28 mouse cellular contexts compared by ENCODE assay signal in the genomic region with DNA sequence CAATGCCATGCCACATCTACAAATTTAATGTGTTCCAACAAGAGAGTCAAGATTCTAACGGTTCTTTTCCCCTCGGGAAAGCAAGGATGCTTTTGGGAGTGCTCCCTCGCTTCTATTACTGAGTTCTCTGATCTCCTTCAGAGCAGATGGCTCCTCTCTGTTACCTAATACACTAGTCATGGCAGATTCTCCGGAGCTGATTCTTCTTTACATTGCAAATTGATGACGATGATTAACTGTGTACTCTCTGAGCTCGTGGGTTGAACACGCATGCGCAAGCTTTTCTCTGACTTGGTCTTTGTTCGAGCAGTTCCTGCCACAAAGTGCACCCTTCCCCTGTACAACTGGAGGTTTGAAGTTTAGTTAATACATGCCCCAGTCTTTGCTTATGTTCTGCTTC.
DNase-seq lines count a peak whose midpoint lies in the region; ATAC-seq and TF ChIP-seq lines count a peak whose summit lies in the region.
"Had no signal": no experiment of that assay in that cellular context is flagged by ENCODE, and none has a peak within 500 bp of the region (broad histone marks: within the 10 kb centered on the region; RNA-seq: fewer than 3 reads in every experiment).

No protein-coding gene starts in this region.

- H3K4me2 ChIP-seq in forebrain, embryonic 14.5 days (ENCODE audit: low read length) = no peak overlapping the region
- H3K4me2 ChIP-seq in hindbrain, embryonic 14.5 days (replicated peaks) = no peak overlapping the region
- H3K4me2 ChIP-seq in midbrain, postnatal 0 days (ENCODE audit: low read depth, low read length, poor library complexity, severe bottlenecking) = no peak overlapping the region
- no peak overlapping the region for H3K4me2 ChIP-seq in midbrain, embryonic 11.5 days
- H3K4me2 ChIP-seq: embryonic facial prominence, embryonic 13.5 days; heart, embryonic 13.5 days; liver, embryonic 13.5 days; neural tube, embryonic 13.5 days had no signal

- H3K9ac ChIP-seq in forebrain, embryonic 14.5 days (ENCODE audit: low read length) = no peak overlapping the region
- H3K9ac ChIP-seq in hindbrain, embryonic 14.5 days = no peak overlapping the region
- H3K9ac ChIP-seq in midbrain, postnatal 0 days (replicated peaks; ENCODE audit: low read length, poor library complexity, severe bottlenecking) = no peak overlapping the region
- H3K9ac ChIP-seq in midbrain, embryonic 11.5 days (ENCODE audit: low read length) = no peak overlapping the region
- H3K9ac ChIP-seq: embryonic facial prominence, embryonic 13.5 days; heart, embryonic 13.5 days; liver, embryonic 13.5 days; neural tube, embryonic 13.5 days had no signal

- no peaks in the 10 kb centered on the region for H3K4me1 ChIP-seq in forebrain, embryonic 14.5 days (ENCODE audit: control insufficient read depth, insufficient read depth, low read length)
- H3K4me1 ChIP-seq in forebrain, embryonic 10.5 days = 0 out of 2 replicates have a peak, but pooled peaks cover 7% of the 10 kb centered on the region
- H3K4me1 ChIP-seq in hindbrain, embryonic 14.5 days (replicated peaks; ENCODE audit: control insufficient read depth, insufficient read depth, low read length) = no peaks in the 10 kb centered on the region; the same call in 1 of the 2 replicates
- no peaks in the 10 kb centered on the region; the same call in 1 of the 2 replicates for H3K4me1 ChIP-seq in hindbrain, embryonic 10.5 days (replicated peaks)
- H3K4me1 ChIP-seq in midbrain, postnatal 0 days (ENCODE audit: insufficient read depth, low read length) = no peaks in the 10 kb centered on the region
- H3K4me1 ChIP-seq in midbrain, embryonic 11.5 days (ENCODE audit: control insufficient read depth, insufficient read depth, low read length) = no peaks in the 10 kb centered on the region
- H3K4me1 ChIP-seq: embryonic facial prominence, embryonic 13.5 days; heart, embryonic 13.5 days; liver, embryonic 13.5 days; megakaryocyte, embryonic 14.5 days; neural tube, embryonic 13.5 days had no signal

- WGBS in forebrain, embryonic 14.5 days = 79% methylated on average over 9 of the region's 9 CpGs
- WGBS in forebrain, embryonic 10.5 days = 87% methylated on average over 9 of the region's 9 CpGs
- WGBS in hindbrain, embryonic 14.5 days = 50% methylated on average over 9 of the region's 9 CpGs
- 82% methylated on average over 9 of the region's 9 CpGs for WGBS in hindbrain, embryonic 10.5 days
- 66% methylated on average over 9 of the region's 9 CpGs for WGBS in midbrain, postnatal 0 days
- WGBS in midbrain, embryonic 11.5 days = 82% methylated on average over 9 of the region's 9 CpGs

- DNase-seq in forebrain, embryonic 14.5 days (ENCODE audit: low spot score) = peak; percentile 35
- no peak for DNase-seq in forebrain, embryonic 10.5 days (ENCODE audit: extremely low spot score, low spot score)
- DNase-seq in hindbrain, embryonic 14.5 days (ENCODE audit: low spot score) = peak; percentile 25
- no peak for DNase-seq in hindbrain, embryonic 10.5 days (ENCODE audit: low spot score)
- DNase-seq in midbrain, postnatal 0 days (ENCODE audit: low spot score) = peak; percentile 9
- DNase-seq in midbrain, embryonic 11.5 days (ENCODE audit: low spot score, missing footprints) = no peak
- no peak for DNase-seq in yolk sac, embryonic 10.5 days (ENCODE audit: low spot score)
- no peak for DNase-seq in cerebellum, adult 9-11 months
- DNase-seq: adrenal gland, adult 2 months; cerebellum, adult 11 months; cerebellum, adult 9-10 months; gastrocnemius, postnatal 10 days; heart, postnatal 10 days; kidney, adult 9 months; kidney, postnatal 10 days; liver, embryonic 13.5 days; lung, adult 18-20 months; lung, postnatal 4 days; thymus, postnatal 4 days had no signal

- no peaks in the 10 kb centered on the region for H3K27me3 ChIP-seq in forebrain, embryonic 14.5 days (replicated peaks; ENCODE audit: control insufficient read depth, insufficient read depth, low read length)
- H3K27me3 ChIP-seq in forebrain, embryonic 10.5 days (ENCODE audit: poor library complexity, severe bottlenecking) = peaks cover 24% of the 10 kb centered on the region
- no peaks in the 10 kb centered on the region for H3K27me3 ChIP-seq in hindbrain, embryonic 14.5 days (ENCODE audit: control insufficient read depth, insufficient read depth, low read length)
- 0 out of 2 replicates have a peak, but pooled peaks cover 2% of the 10 kb centered on the region for H3K27me3 ChIP-seq in hindbrain, embryonic 10.5 days (ENCODE audit: insufficient read depth, poor library complexity, severe bottlenecking)
- no peaks in the 10 kb centered on the region for H3K27me3 ChIP-seq in midbrain, postnatal 0 days (ENCODE audit: insufficient read depth, low read length)
- no peaks in the 10 kb centered on the region for H3K27me3 ChIP-seq in midbrain, embryonic 11.5 days (ENCODE audit: control insufficient read depth, insufficient read depth, low read length)
- H3K27me3 ChIP-seq: CH12.LX; embryonic facial prominence, embryonic 13.5 days; heart, embryonic 13.5 days; liver, embryonic 13.5 days; megakaryocyte, embryonic 14.5 days; neural tube, embryonic 13.5 days had no signal

- ATAC-seq in forebrain, embryonic 14.5 days = no peak
- ATAC-seq in hindbrain, embryonic 14.5 days (ENCODE audit: low FRiP score) = no peak
- no peak for ATAC-seq in midbrain, postnatal 0 days (ENCODE audit: low FRiP score)
- no peak for ATAC-seq in midbrain, embryonic 11.5 days (ENCODE audit: low FRiP score)
- ATAC-seq: activated CD4-positive, CD25-positive, alpha-beta regulatory T cell, adult 4 months; intestine, postnatal 0 days; lung, postnatal 0 days had no signal

- no peak for TF ChIP-seq CTCF in midbrain, postnatal 0 days (IDR thresholded peaks at IDR 0.05)

- no peaks in the 10 kb centered on the region for H3K9me3 ChIP-seq in forebrain, embryonic 14.5 days (replicated peaks; ENCODE audit: control insufficient read depth, low read length)
- no peaks in the 10 kb centered on the region for H3K9me3 ChIP-seq in forebrain, embryonic 10.5 days
- no peaks in the 10 kb centered on the region for H3K9me3 ChIP-seq in hindbrain, embryonic 14.5 days (ENCODE audit: control insufficient read depth, low read length)
- no peaks in the 10 kb centered on the region for H3K9me3 ChIP-seq in hindbrain, embryonic 10.5 days
- H3K9me3 ChIP-seq in midbrain, postnatal 0 days (ENCODE audit: low read length) = no peaks in the 10 kb centered on the region
- H3K9me3 ChIP-seq in midbrain, embryonic 11.5 days (ENCODE audit: control insufficient read depth, low read length) = no peaks in the 10 kb centered on the region
- H3K9me3 ChIP-seq: embryonic facial prominence, embryonic 13.5 days; heart, embryonic 13.5 days; liver, embryonic 13.5 days; megakaryocyte, embryonic 14.5 days; neural tube, embryonic 13.5 days had no signal

- no peaks in the 10 kb centered on the region for H3K36me3 ChIP-seq in forebrain, embryonic 14.5 days (ENCODE audit: control insufficient read depth, insufficient read depth, low read length)
- no peaks in the 10 kb centered on the region for H3K36me3 ChIP-seq in forebrain, embryonic 10.5 days (replicated peaks)
- no peaks in the 10 kb centered on the region for H3K36me3 ChIP-seq in hindbrain, embryonic 14.5 days (replicated peaks; ENCODE audit: control insufficient read depth, insufficient read depth)
- no peaks in the 10 kb centered on the region for H3K36me3 ChIP-seq in hindbrain, embryonic 10.5 days
- H3K36me3 ChIP-seq in midbrain, postnatal 0 days (ENCODE audit: insufficient read depth, low read length) = no peaks in the 10 kb centered on the region
- no peaks in the 10 kb centered on the region for H3K36me3 ChIP-seq in midbrain, embryonic 11.5 days (ENCODE audit: control insufficient read depth, insufficient read depth, low read length)
- H3K36me3 ChIP-seq: embryonic facial prominence, embryonic 13.5 days; heart, embryonic 13.5 days; liver, embryonic 13.5 days; neural tube, embryonic 13.5 days had no signal

- H3K4me3 ChIP-seq in forebrain, embryonic 14.5 days (ENCODE audit: low read depth, low read length) = no peak overlapping the region
- H3K4me3 ChIP-seq in forebrain, embryonic 10.5 days = no peak overlapping the region
- no peak overlapping the region for H3K4me3 ChIP-seq in hindbrain, embryonic 14.5 days (replicated peaks; ENCODE audit: low read length)
- no peak overlapping the region for H3K4me3 ChIP-seq in hindbrain, embryonic 10.5 days
- no peak overlapping the region for H3K4me3 ChIP-seq in midbrain, postnatal 0 days (ENCODE audit: low read depth, low read length)
- no peak overlapping the region for H3K4me3 ChIP-seq in midbrain, embryonic 11.5 days (ENCODE audit: low read depth, low read length)
- H3K4me3 ChIP-seq: embryonic facial prominence, embryonic 13.5 days; heart, embryonic 13.5 days; left cerebral cortex, adult 2 months; liver, embryonic 13.5 days; megakaryocyte, embryonic 14.5 days; neural tube, embryonic 13.5 days had no signal

- H3K27ac ChIP-seq in forebrain, embryonic 14.5 days (ENCODE audit: low read depth, low read length) = no peak overlapping the region
- H3K27ac ChIP-seq in forebrain, embryonic 10.5 days = no peak overlapping the region
- 0 out of 2 replicates have a peak overlapping the region, but pooled peaks have one; percentile 20 for H3K27ac ChIP-seq in hindbrain, embryonic 14.5 days
- H3K27ac ChIP-seq in hindbrain, embryonic 10.5 days = no peak overlapping the region
- H3K27ac ChIP-seq in midbrain, postnatal 0 days (ENCODE audit: low read depth, low read length) = no peak overlapping the region
- no peak overlapping the region for H3K27ac ChIP-seq in midbrain, embryonic 11.5 days (ENCODE audit: low read depth, low read length)
- H3K27ac ChIP-seq: embryonic facial prominence, embryonic 13.5 days; heart, embryonic 13.5 days; left cerebral cortex, adult 2 months; liver, embryonic 13.5 days; neural tube, embryonic 13.5 days had no signal

Comparison
In these comparisons a context has a peak if more than half of its experiments do, and no peak if none do; other contexts are left out.
1. DNase-seq: peak in forebrain, embryonic 14.5 days (single experiment), hindbrain, embryonic 14.5 days (single experiment) and midbrain, postnatal 0 days (single experiment); none in forebrain, embryonic 10.5 days (single experiment), hindbrain, embryonic 10.5 days (single experiment), midbrain, embryonic 11.5 days (single experiment), yolk sac, embryonic 10.5 days (single experiment) and cerebellum, adult 9-11 months (single experiment).